Mouse (Mus musculus) liver, adult 10 weeks (tissue): ENCODE data around the gene Atg4b. TPM values are rescaled to one million over a fixed set of nuclear protein-coding genes. Genes with fewer than 3 reads are reported as not detected.

Experiments used
- polyA plus RNA-seq: library from polyadenylated mRNA; stranded (reverse); fragments of 350-450 nt; fragmentation: Illumina TruSeq; extraction: RNeasy Lipid Tissue Mini Kit (QIAGEN cat#74804); gene quantifications from one replicate; pipeline ENCODE4 v1.2.3, GENCODE M21; 2014; ENCODE audit warnings: low read depth, low replicate concordance

Atg4b gene
- polyA plus RNA-seq = 24.6 TPM

DNA sequence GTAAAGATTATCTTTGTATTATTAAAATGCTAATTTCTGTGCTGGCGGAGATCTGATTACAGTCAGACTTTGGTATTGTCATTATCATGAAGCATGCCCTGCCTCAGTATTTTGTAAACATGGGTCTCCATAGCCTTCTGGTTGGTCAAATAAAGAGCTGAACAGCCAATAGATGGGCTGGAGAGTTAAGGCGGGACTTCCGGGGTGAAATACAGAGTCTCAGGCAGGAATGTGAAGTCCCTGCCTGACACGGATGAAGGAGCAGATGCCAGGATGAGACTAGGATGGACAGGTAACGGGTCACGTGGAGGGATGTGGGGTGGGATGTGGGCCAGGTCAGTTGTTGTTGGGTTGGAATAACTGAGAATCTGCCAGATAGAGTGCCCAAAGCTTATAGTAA lies at the start of gene Atg4b:
Gene Atg4b (plus strand): TSS at position 211 of the 400 bp plus-strand sequence.

DNA sequence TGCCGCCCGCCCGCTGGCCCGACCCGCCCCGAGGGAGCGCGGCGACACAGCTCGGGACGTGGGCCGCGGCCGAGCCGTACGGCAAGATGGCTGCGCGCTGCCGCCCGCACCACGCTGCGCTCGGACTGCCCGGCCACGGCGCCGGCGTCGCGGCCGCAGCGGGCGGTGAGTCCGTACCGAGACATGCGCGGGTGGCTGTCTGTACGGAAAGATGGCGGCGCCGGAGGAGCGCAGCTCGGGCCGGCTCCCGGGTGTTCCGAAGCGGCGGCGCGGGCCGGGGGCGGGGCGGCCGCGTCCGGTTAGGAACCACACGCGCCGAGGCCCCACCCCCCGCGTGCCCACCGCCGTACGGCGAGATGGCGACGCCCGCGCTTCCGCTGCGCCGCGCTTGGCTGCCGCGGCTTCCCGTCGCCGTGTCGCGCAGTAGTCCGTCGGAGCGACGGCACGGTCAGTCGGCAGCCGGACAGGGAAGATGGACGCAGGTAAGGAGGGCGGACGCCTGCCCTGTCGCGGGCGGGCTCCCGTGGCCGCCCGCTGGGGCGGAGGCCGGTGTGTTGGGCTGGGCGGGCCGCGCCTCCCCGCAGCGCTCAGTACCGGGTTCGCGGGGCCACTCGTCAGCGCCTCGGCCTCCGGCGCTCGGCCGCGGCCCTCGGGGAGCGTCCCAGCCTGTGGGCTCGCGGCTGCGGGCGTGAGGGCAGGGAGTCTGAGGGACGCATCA lies 3.4 kb downstream of the Atg4b start, which contains the start of gene Thap4:
Gene Thap4 (minus strand): TSS at position 292 of the 718 bp plus-strand sequence.

DNA sequence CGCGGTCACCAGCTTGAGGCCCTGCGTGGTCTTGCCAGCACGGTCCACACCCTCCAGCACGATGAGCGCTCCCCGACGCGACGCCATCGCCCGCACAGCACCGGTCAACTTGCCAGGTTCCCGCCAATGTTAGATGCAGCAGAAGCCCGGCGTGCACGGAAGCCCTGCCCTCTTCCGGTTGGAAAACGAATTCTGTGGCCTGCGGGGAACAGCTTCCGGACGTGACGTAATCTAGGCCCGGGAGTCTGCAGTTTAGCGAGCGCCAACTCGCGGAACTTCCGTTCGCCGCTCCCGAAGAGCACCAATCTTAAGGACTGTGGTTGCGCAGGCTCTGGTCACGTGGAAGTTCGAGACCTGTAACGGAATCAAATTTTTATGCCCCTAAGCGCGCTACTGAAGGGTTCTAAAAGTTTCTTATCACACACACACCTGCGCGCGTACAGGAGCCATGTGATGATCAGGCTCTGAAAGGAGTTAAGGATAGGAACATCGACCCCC lies 50.5 kb downstream of the Atg4b start, which contains the start of gene Dtymk:
Gene Dtymk (minus strand): TSS at position 194 of the 498 bp plus-strand sequence.

DNA sequence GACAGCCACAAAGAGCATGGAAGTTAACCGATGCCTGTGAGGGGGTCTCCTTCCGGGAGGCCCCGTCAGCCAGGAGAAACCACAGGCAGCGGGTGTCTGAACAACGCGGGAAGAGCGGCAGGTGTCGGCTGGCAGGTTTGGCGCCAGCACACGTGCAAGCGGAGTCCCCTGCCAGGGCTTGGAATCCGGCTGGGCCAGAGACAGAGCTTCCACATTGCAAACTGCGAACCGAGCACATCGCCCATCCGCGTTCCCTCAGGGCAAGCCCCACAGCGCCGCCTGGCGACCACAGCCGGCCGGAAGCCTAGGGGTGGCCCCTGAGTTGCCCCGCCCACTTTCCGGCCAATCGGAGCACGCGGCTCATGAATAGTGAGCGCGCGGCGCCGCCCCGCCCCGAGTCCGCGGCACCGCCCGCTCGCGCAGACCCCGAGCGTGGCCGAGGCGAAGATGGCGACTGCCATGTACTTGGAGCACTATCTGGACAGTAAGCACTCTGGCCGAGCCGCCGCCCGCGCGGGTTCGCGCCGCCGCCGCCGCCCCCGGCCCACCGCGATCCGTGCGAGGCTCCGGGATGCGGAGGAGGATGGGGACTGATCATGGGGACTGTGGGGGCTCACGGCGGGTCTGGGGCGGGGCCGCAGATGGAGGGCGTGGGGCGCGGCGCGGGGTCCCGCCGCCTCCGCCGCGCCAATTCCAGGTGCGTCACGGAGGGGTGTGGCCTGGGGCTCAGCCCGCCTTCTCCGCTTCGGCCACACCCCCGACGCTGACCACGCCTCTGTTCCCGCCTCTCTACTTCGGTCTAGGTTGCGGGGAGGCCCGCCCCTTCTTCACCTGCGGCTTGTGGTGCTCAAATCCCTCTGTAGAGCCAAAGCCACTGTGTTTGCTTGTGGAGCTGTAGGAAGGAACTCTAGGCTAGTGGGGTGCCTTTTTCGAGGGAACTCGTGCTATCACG lies 52.5 kb downstream of the Atg4b start, which contains the start of gene Ing5:
Gene Ing5 (plus strand): TSS at position 410 of the 952 bp plus-strand sequence.

DNA sequence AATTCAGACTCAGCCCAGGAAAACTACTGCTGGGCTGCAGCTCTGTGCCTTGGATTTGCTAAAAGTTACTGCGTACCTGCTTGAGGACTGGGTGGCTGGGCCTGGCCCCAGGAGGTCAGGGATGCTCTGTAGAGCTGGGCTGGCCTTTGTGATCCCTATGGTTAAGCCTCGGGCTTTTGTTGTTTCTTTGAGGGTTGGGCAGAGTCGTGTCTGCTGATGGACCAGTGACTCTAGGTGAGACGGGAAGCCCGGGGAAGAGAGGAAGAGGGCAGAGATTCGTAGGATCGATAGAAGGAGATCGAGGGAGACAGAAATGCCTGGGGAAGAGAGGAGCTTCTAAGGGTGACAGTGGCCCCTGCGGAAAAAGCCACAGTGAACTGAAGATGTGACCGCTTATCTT lies 73.3 kb downstream of the Atg4b start, which contains the start of gene D2hgdh:
Gene D2hgdh (plus strand): TSS at position 301 of the 400 bp plus-strand sequence.

Other genes starting within 250 kb of the Atg4b start
- 7.1 TPM for gene Farp2, start 239.4 kb upstream of the Atg4b start, polyA plus RNA-seq
- gene Stk25, start 92.8 kb upstream of the Atg4b start, polyA plus RNA-seq = 9.0 TPM
- 0.66 TPM for gene Bok, start 65.8 kb upstream of the Atg4b start, polyA plus RNA-seq
- 4.0 TPM for gene Thap4, start 3.4 kb downstream of the Atg4b start, polyA plus RNA-seq
- gene Dtymk, start 50.4 kb downstream of the Atg4b start, polyA plus RNA-seq = 18.5 TPM
- gene Ing5, start 52.5 kb downstream of the Atg4b start, polyA plus RNA-seq = 4.7 TPM
- gene D2hgdh, start 73.4 kb downstream of the Atg4b start, polyA plus RNA-seq = 19.9 TPM
- gene Gal3st2, start 109.8 kb downstream of the Atg4b start, polyA plus RNA-seq = not detected
- gene Gal3st2b, start 166.8 kb downstream of the Atg4b start, polyA plus RNA-seq = not detected
- gene Gal3st2c, start 239.0 kb downstream of the Atg4b start, polyA plus RNA-seq = not detected